Mouse (Mus musculus) hematopoietic multipotent progenitor cell, adult 10-12 weeks (in vitro differentiated cells): ENCODE measurements around the gene Psmd8. TPM values are rescaled to one million over a fixed set of nuclear protein-coding genes. Genes with fewer than 3 reads are reported as not detected.

ENCODE experiments used
- polyA plus RNA-seq: library from polyadenylated mRNA; stranded (reverse); fragments of >175 nt; gene quantifications from 2 replicates; pipeline ENCODE4 v1.2.3, GENCODE M21; 2012; ENCODE audit warnings: low replicate concordance

Gene Psmd8
- 70.1 and 94.2 TPM in 2 replicates for polyA plus RNA-seq

DNA sequence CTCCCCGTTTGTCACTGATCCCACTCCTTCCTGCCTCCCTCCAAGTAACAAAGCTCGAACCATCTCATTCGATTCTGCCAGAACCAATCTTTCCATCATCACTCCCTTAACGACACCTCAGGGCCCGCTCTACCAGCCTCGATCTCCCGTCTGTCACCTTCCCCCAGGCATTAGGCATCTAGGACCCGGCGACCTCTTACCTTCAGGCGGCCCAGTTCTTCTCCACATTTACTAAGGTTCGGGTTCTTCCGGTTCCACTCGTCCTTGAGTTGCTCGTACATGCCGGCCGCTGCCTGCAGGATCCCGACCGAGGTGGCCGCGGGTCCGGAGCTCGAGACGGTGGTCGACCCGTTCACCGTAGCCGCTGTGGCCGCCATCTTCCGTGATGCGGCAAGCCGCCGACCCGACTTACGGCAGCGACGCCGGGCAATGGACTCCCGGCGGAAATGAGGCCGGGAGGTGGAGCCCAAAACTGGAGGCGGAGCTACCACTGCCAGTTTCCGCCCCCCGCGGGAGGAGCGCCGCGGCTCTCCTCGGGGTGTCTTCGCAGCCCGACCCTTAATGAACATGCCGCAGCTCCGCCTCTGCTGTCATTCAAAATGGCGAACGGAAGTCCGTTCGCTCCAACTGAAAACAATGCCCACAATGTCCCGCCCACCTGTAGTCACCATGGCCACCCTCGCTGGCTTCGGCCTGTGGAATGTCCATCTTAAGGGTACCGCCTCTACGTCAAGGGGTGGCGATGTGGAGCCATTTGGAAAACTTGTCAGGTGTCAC, at the start of gene Psmd8:
TSS of gene Psmd8 (minus strand) at position 625 of the 777 bp plus-strand sequence.

DNA sequence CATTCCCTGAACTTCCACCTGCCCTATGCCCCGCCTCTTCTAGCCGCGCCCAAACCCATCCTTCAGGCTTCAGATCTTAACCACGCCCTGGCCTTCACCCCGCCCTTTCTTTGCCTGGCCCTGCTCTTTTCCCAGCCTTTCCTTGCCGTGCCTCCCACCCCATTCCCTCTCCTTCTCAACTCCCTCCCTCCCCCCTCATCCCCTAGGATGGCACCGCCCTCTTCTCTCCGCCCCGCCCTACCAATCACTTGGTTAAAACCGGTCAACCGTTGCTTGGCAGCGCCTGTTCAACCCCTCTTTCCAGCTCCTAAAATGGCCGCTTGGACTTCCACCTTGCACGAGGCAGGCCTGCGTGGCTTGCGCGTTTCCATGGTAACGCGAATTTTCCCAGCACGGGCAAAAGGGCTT, 33.2 kb upstream of the Psmd8 start, which contains the start of gene Catsperg1:
TSS of gene Catsperg1 (minus strand) at position 361 of the 408 bp plus-strand sequence.

DNA sequence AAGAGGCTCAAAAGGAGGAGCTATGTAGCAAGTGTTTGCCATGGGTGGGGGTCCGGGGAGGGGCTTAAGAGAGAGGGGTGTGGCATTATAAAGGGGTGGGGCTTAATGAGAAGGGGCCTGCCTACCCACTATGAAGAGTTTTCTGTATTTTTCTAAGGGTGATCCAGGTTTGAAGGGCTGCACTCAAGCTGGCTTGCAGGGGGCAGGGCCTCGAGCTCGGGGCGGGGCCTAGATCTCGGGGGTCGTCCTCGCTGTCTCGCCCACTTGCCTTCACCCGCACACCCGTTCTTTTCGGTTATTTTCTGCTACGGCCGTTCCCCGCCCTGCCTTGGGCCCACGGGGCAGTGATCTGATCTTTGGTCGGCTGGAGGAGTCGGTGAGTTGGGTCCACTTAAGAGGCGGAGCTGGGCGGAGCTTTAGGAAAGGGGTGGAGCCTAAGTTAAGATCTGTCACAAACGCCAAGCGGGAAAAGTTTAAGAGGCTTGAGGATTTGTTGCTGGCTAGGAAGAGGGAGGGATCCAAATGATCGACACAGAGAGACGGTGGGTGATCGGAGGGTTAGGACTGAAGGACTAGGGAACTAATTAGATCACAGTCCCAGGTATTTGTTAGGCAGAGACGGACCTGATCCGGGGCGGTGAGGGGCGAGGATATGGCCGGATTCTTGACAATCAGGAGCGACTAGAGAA, 10.3 kb downstream of the Psmd8 start, which contains the start of the genes Ggn and Spred3:
TSS of gene Ggn (plus strand) at position 145 of the 689 bp plus-strand sequence.
TSS of gene Spred3 (minus strand) at position 346 of the 689 bp plus-strand sequence.

DNA sequence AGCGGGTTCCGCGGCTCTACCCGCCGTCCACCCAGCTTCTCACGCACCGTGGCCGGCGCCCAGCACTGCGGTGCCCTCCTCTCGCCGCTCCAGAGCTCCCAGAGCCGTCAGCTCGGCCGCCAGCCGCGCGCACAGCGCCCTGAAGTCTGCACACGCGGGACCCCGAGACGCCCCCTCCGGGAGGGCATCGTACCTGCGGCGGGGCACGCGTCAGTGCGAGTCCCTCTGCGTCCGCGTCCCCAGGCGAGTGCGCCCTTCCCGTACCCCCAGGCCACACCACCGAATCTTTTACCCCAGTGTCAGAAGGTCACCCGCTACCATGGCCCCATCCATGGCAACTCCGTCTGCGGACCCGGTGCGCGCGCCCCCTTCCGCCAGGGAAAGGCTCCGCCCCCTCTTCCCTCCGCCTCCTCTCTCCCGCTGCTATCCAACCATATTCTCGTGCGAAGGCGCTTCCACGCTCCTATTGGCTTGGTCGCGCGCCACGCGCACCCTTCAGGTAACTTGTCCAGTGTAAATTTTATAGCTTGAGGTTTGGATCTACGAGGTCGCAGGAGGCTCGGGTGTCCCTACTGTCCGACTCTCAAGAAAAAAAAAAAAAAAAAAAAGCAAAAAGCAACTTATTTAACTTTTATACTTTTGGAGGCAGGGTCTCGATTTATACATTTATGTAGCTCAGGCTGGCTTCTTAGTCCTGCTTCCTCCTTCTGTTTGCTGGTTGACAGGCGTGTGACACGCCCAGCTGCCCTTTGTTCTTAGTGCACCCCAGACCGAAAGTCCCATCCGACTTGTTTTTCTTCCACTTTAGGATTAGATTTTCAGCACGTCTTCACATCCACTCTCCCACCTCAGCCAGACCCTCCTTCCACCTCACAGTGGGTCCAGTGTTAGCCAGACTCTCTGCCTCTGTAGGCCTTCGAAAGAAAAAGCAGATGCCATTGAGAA, 24.4 kb downstream of the Psmd8 start, which contains the start of gene Fam98c:
TSS of gene Fam98c (minus strand) at position 397 of the 945 bp plus-strand sequence.

DNA sequence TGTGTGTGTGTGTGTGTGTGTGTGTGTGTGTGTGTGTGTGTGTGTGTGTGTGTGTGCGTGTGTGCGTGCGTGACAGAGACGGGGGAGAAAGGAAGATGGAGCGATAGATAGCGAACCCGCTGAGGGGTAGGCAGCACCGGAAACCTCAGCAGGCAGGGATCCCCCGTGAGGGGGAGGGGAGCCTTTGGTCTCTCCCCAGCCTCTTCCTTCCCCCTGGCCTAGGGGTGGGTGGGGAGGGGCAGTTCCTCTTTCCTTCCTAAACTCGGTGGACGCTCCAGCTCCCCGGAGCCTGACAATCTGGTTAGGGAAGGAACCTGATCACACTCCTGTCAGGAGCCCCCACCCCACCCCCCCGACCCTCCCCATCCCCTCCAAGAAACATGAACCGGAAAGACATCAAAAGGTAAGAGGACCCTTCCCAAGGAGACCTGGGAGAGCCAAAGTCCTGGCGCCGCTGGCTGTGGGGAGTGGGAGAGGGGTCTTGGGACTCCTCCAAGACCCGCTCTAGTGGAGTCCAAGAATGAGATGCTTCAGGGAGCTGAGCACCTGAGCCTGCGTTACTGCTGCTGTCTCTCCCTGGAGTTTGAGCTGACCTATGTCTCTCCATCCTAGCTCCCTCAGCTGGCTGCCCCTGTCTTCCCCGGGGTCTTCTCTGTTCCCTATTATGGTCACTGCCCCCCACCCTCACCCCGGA, 45.7 kb downstream of the Psmd8 start, which contains the start of gene Rasgrp4:
TSS of gene Rasgrp4 (plus strand) at position 159 of the 694 bp plus-strand sequence.

DNA sequence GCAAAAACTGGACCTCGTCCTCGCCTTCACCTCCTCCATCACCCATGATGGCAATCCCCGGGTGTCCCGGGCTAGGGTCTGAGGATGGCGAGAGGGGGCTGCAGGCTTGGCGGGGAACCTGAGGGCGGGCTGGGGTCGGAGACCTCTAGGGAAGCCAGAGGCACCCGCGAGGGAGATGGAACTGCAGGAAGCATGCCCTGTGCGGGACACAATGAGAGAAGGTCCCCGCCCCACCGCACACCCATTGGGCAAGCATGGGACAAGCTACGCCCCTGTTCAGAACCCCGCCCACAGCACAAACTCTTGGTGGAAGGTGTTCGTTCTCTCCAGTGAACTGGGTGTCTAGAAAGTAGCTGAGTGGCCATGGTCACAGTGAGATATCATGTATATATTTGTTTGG, 55.5 kb downstream of the Psmd8 start, which contains the start of gene Ryr1:
TSS of gene Ryr1 (minus strand) at position 210 of the 400 bp plus-strand sequence.

Other genes with a start within 250 kb of the Psmd8 start
- gene Actn4, start 218.4 kb downstream of the Psmd8 start, polyA plus RNA-seq, result 220 and 236 TPM in 2 replicates
- 58.3 and 170 TPM in 2 replicates for gene Eif3k, start 198.8 kb downstream of the Psmd8 start, polyA plus RNA-seq
- gene Map4k1, start 198.7 kb downstream of the Psmd8 start, polyA plus RNA-seq, result 503 and 613 TPM in 2 replicates
- gene Ryr1, start 55.5 kb downstream of the Psmd8 start, polyA plus RNA-seq, result 0.59 and 0.78 TPM in 2 replicates
- 23.8 and 55.8 TPM in 2 replicates for gene Rasgrp4, start 45.9 kb downstream of the Psmd8 start, polyA plus RNA-seq
- gene Fam98c, start 24.5 kb downstream of the Psmd8 start, polyA plus RNA-seq, result 42.3 and 45.1 TPM in 2 replicates
- 0.52 and 1.4 TPM in 2 replicates for gene Ggn, start 10.5 kb downstream of the Psmd8 start, polyA plus RNA-seq
- gene Spred3, start 10.3 kb downstream of the Psmd8 start, polyA plus RNA-seq, result 0.24 and 0.53 TPM in 2 replicates
- gene Catsperg1, start 33.3 kb upstream of the Psmd8 start, polyA plus RNA-seq, result 0.35 and 0.64 TPM in 2 replicates
- gene Kcnk6, start 51.8 kb upstream of the Psmd8 start, polyA plus RNA-seq, result 11.8 and 18.6 TPM in 2 replicates
- 80.7 and 105 TPM in 2 replicates for gene Yif1b, start 57.6 kb upstream of the Psmd8 start, polyA plus RNA-seq
- gene 2200002D01Rik, start 67.8 kb upstream of the Psmd8 start, polyA plus RNA-seq, result 2.3 and 6.8 TPM in 2 replicates
- 79.8 and 260 TPM in 2 replicates for gene Spint2, start 101.2 kb upstream of the Psmd8 start, polyA plus RNA-seq
- gene Ppp1r14a, start 108.6 kb upstream of the Psmd8 start, polyA plus RNA-seq, result 11.8 and 41.5 TPM in 2 replicates
- 0.45 and 0.54 TPM in 2 replicates for gene Dpf1, start 123.2 kb upstream of the Psmd8 start, polyA plus RNA-seq